Mouse (Mus musculus) neural tube, embryonic 12.5 days (tissue): Measurements from ENCODE around the gene Gm6020. TPM values are rescaled to one million over a fixed set of nuclear protein-coding genes. Genes with fewer than 3 reads are reported as not detected.
A peak's percentile ranks its signal among the peaks of the same experiment; 100 is the strongest.

Experiments
- ATAC-seq: fragments of 200-750 bp; cut with Nextera tagmentation; 2 replicates; pipeline ENCODE4 v1.8.0; 2017; ENCODE audit warnings: low read depth, mild to moderate bottlenecking, moderate TSS enrichment, moderate library complexity; ENCODE audit not compliant: low FRiP score
- H3K27ac ChIP-seq: fragments of 300-500 bp; sonication (generic); 2 replicates; pipeline ENCODE4 v1.5.1; 2016
- H3K27me3 ChIP-seq: fragments of 300-500 bp; sonication (generic); replicated peaks from 2 replicates; pipeline ENCODE4 v1.6.1; 2016; ENCODE audit warnings: mild to moderate bottlenecking
- H3K36me3 ChIP-seq: fragments of 300-500 bp; sonication (generic); 2 replicates; pipeline ENCODE4 v1.6.1; 2016; ENCODE audit warnings: mild to moderate bottlenecking
- H3K4me1 ChIP-seq: fragments of 300-500 bp; sonication (generic); 2 replicates; pipeline ENCODE4 v1.6.1; 2016
- H3K4me2 ChIP-seq: fragments of 300-500 bp; sonication (generic); replicated peaks from 2 replicates; pipeline ENCODE4 v1.6.1; 2016; ENCODE audit warnings: mild to moderate bottlenecking
- H3K4me3 ChIP-seq: fragments of 300-500 bp; sonication (generic); 2 replicates; pipeline ENCODE4 v1.5.1; 2016
- H3K9ac ChIP-seq: fragments of 300-500 bp; sonication (generic); 2 replicates; pipeline ENCODE4 v1.6.1; 2016; ENCODE audit warnings: mild to moderate bottlenecking
- H3K9me3 ChIP-seq: fragments of 300-500 bp; sonication (generic); 2 replicates; pipeline ENCODE4 v1.6.1; 2016; ENCODE audit warnings: mild to moderate bottlenecking
- WGBS: fragments of 180-500 bp; shearing (Covaris S2); methylation state at CpG from one replicate; pipeline ENCODE4 v1.1.7; 2016; 5-methylcytosine and 5-hydroxymethylcytosine counted together
- polyA plus RNA-seq: library from polyadenylated mRNA; unstranded; fragments of >200 nt; fragmentation: Nextera tagmentation; extraction: Ambion mirVana; gene quantifications from 2 replicates; pipeline ENCODE4 v1.2.1, GENCODE M21; 2016

The Gm6020 gene
- polyA plus RNA-seq, 1 experiment from 2014 or later = not detected

GRCm38 (mm10) chr19:61224678-61225525 lies 41.2 kb downstream of the Gm6020 start:
- H3K9ac ChIP-seq = peak overlapping the region; percentile 40; the same call in 1 of the 2 replicates

GRCm38 (mm10) chr19:61225526-61226400 lies 42.1 kb downstream of the Gm6020 start:
- Histone ChIP-seq H3K9me3 (peaks cover 9% of the 10 kb centered on the region; the same call in 1 of the 2 replicates), H3K4me1 (0 out of 2 replicates have a peak, but pooled peaks cover 5% of the 10 kb centered on the region), H3K9ac (peak overlapping the region; percentile 33), H3K27me3 (0 out of 2 replicates have a peak, but pooled peaks cover 4% of the 10 kb centered on the region), H3K4me3 (peak overlapping the region; percentile 58), H3K36me3 (no peaks in the 10 kb centered on the region), H3K27ac (peak overlapping the region; percentile 79; the same call in 1 of the 2 replicates), H3K4me2 (peak overlapping the region; percentile 64)
- peak; percentile 52 for ATAC-seq
- 7% methylated on average over 70 of the region's 70 CpGs for WGBS

More at GRCm38 (mm10) chr19:61224678-61225525, 41.2 kb downstream of the Gm6020 start:
- WGBS = 32% methylated on average over 53 of the region's 53 CpGs
- no peak overlapping the region for H3K27ac ChIP-seq
- peak overlapping the region; percentile 58 for H3K4me3 ChIP-seq
- peak overlapping the region; percentile 64 for H3K4me2 ChIP-seq
- no peaks in the 10 kb centered on the region for H3K36me3 ChIP-seq
- peaks cover 9% of the 10 kb centered on the region; the same call in 1 of the 2 replicates for H3K9me3 ChIP-seq
- H3K27me3 ChIP-seq = 0 out of 2 replicates have a peak, but pooled peaks cover 4% of the 10 kb centered on the region
- ATAC-seq = peak; percentile 19
- 0 out of 2 replicates have a peak, but pooled peaks cover 5% of the 10 kb centered on the region for H3K4me1 ChIP-seq

GRCm38 (mm10) chr19:61226401-61226927 lies 42.8 kb downstream of the Gm6020 start:
- peak overlapping the region; percentile 79 for H3K27ac ChIP-seq
- H3K9ac ChIP-seq = peak overlapping the region; percentile 30
- WGBS = 4% methylated on average over 71 of the region's 71 CpGs
- H3K27me3 ChIP-seq = 0 out of 2 replicates have a peak, but pooled peaks cover 4% of the 10 kb centered on the region
- peaks cover 9% of the 10 kb centered on the region; the same call in 1 of the 2 replicates for H3K9me3 ChIP-seq
- H3K36me3 ChIP-seq = no peaks in the 10 kb centered on the region
- peak overlapping the region; percentile 58 for H3K4me3 ChIP-seq
- 0 out of 2 replicates have a peak, but pooled peaks cover 5% of the 10 kb centered on the region for H3K4me1 ChIP-seq
- peak overlapping the region; percentile 64 for H3K4me2 ChIP-seq
- ATAC-seq = peak; percentile 42

DNA sequence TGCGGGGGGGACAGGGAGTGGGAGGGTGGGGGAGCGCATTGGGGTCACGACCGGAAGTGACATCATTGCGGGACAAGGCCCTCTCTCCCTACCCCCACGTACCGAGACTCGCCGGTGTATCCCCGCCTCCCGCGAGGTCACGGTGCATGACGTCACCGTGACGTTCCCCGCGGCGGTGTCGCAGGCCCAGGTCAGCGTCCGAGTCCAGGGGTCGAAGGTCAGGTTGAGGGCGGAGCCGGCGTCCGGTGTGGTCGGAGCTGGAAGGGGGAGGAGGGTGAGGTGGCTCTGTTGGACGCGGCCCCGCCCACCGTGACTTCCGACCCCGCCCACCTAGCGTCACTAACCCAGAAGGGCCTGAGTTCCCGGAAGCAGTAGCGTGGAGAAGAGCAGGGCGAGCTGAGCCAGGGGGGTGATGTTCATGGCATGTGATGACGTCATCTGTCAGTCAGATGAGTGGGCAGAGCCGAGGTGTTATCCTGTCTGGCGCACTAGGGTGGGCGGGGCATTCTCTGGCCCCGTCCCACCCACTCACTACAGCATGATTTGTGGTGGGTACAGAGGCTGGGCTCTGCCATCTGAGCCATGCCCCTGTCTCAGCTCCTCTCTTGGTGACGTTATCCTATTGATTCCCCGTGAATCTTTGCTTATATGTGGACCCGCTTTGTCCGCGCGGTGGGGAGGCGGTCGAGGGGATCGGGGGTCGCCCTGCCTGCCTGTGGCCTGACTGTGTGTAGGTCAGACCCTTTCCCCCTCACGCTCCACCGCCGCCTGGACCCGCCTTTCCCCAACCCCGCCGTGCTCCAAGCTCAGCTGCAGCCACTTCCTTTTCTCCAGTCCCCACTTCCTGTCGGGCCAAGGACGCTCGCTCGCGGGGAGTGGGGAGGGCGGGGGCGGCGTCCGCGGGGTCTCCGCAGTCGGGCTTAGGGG lies 43.5 kb downstream of the Gm6020 start:
- Histone ChIP-seq H3K4me3 (peak overlapping the region; percentile 58), H3K27ac (peak overlapping the region; percentile 79), H3K4me2 (peak overlapping the region; percentile 64), H3K9me3 (peaks cover 9% of the 10 kb centered on the region; the same call in 1 of the 2 replicates), H3K36me3 (no peaks in the 10 kb centered on the region), H3K27me3 (0 out of 2 replicates have a peak, but pooled peaks cover 4% of the 10 kb centered on the region), H3K4me1 (0 out of 2 replicates have a peak, but pooled peaks cover 5% of the 10 kb centered on the region), H3K9ac (peak overlapping the region; percentile 38; the same call in 1 of the 2 replicates)
- WGBS = 5% methylated on average over 70 of the region's 71 CpGs
- ATAC-seq = peak; percentile 90

- H3K27me3 ChIP-seq = 0 out of 2 replicates have a peak, but pooled peaks cover 4% of the 10 kb centered on the region
- H3K4me3 ChIP-seq = peak within 1 kb of the TSS; percentile 58
- peaks cover 9% of the 10 kb centered on the region; the same call in 1 of the 2 replicates for H3K9me3 ChIP-seq
- peak within 1 kb of the TSS; percentile 38; the same call in 1 of the 2 replicates for H3K9ac ChIP-seq
- no peak for ATAC-seq
- H3K27ac ChIP-seq = peak within 1 kb of the TSS; percentile 79; the same call in 1 of the 2 replicates
- H3K4me2 ChIP-seq = peak within 1 kb of the TSS; percentile 64
- 62% methylated on average over 36 of the region's 36 CpGs for WGBS
- no peaks in the 10 kb centered on the region for H3K36me3 ChIP-seq
- H3K4me1 ChIP-seq = 0 out of 2 replicates have a peak, but pooled peaks cover 5% of the 10 kb centered on the region
Measured at GRCm38 (mm10) chr19:61227941-61228701, 44.4 kb downstream of the Gm6020 start, which contains the start of gene Csf2ra. Csf2ra (minus strand) TSS chr19:61228429.

Other genes with a start within 250 kb of the Gm6020 start
- 39.4 and 40.8 TPM in 2 replicates for gene Zfp950, start 43.0 kb upstream of the Gm6020 start, polyA plus RNA-seq
- gene Gm7102, start 7.6 kb upstream of the Gm6020 start, polyA plus RNA-seq = not detected in 2 replicates
- 43.0 and 45.8 TPM in 2 replicates for gene Csf2ra, start 44.5 kb downstream of the Gm6020 start, polyA plus RNA-seq
- gene Gm21060, start 113.2 kb downstream of the Gm6020 start, polyA plus RNA-seq = not detected in 2 replicates